Mouse (Mus musculus): ENCODE results near the gene Spns2. TPM values are rescaled to one million over a fixed set of nuclear protein-coding genes. Genes with fewer than 3 reads are reported as not detected.

Spns2 gene
- polyA plus RNA-seq (2012), result 46.8 and 84.9 TPM in 2 replicates

GRCm38 (mm10) chr11:72489881-72490301, at the start of gene Spns2:
Spns2 (minus strand) TSS chr11:72489904.

GRCm38 (mm10) chr11:72440965-72441664, 48.6 kb downstream of the Spns2 start, which contains the start of gene Mybbp1a:
Mybbp1a (plus strand) TSS chr11:72441355.

GRCm38 (mm10) chr11:72434963-72435693, 54.6 kb downstream of the Spns2 start, which contains the start of gene Ggt6:
Ggt6 (plus strand) TSS chr11:72435526.

GRCm38 (mm10) chr11:72411093-72411921, 78.4 kb downstream of the Spns2 start, which contains the start of gene Smtnl2:
Smtnl2 (minus strand) TSS chr11:72411713.

Other genes starting within 250 kb of the Spns2 start
- not detected in 2 replicates for gene Slc13a5, start 222.7 kb downstream of the Spns2 start, polyA plus RNA-seq (2012)
- gene Xaf1, start 188.3 kb downstream of the Spns2 start, polyA plus RNA-seq (2012), result 0.88 and 2.0 TPM in 2 replicates
- gene Fbxo39, start 175.5 kb downstream of the Spns2 start, polyA plus RNA-seq (2012), result not detected in 2 replicates
- 0.04 TPM in 1 of 2 replicates, not detected in the other for gene Tekt1, start 127.5 kb downstream of the Spns2 start, polyA plus RNA-seq (2012)
- gene Smtnl2, start 78.2 kb downstream of the Spns2 start, polyA plus RNA-seq (2012), result 1.1 and 1.3 TPM in 2 replicates
- not detected in 2 replicates for gene Ggt6, start 54.4 kb downstream of the Spns2 start, polyA plus RNA-seq (2012)
- 139 and 185 TPM in 2 replicates for gene Mybbp1a, start 48.5 kb downstream of the Spns2 start, polyA plus RNA-seq (2012)
- 94.8 and 98.0 TPM in 2 replicates for gene Spns3, start 60.6 kb upstream of the Spns2 start, polyA plus RNA-seq (2012)
- gene Ube2g1, start 117.4 kb upstream of the Spns2 start, polyA plus RNA-seq (2012), result 21.4 and 22.3 TPM in 2 replicates
- 10.8 and 14.7 TPM in 2 replicates for gene Ankfy1, start 200.1 kb upstream of the Spns2 start, polyA plus RNA-seq (2012)

Data from megakaryocyte-erythroid progenitor cell, adult 5 weeks (primary cell).